Mouse (Mus musculus) liver, embryonic 14.5 days (tissue): ENCODE measurements at regions not wholly inside any gene's neighbourhood (a gene's known extent, or its start where the extent isn't known, plus 50 kb on each side); places are given as distances from the start of the nearest gene placed in this dataset.

Experiments
- ATAC-seq: fragments of 200-750 bp; cut with Nextera tagmentation; 2 replicates; pipeline ENCODE4 v1.8.0; 2017; ENCODE audit warnings: moderate number of reproducible peaks, mild to moderate bottlenecking, moderate library complexity; ENCODE audit not compliant: insufficient read depth
- DNase-seq, 3 experiments: peaks; one replicate each; pipeline ENCODE4 v3.0.0-alpha.2; 2012 to 2013; ENCODE audit warnings: low read depth in 3 of 3, low spot score in 3 of 3
- H3K27ac ChIP-seq: fragments of 300-500 bp; sonication (generic); 2 replicates; pipeline ENCODE4 v1.5.1; 2014; ENCODE audit warnings: moderate library complexity, mild to moderate bottlenecking, control low read depth, inconsistent platforms
- H3K27me3 ChIP-seq: fragments of 300-500 bp; sonication (generic); 2 replicates; pipeline ENCODE4 v1.6.1; 2014; ENCODE audit warnings: mild to moderate bottlenecking, low read length, moderate library complexity; ENCODE audit not compliant: control insufficient read depth, insufficient read depth
- H3K36me3 ChIP-seq: fragments of 300-500 bp; sonication (generic); replicated peaks from 2 replicates; pipeline ENCODE4 v1.6.1; 2014; ENCODE audit warnings: low read depth; ENCODE audit not compliant: control insufficient read depth, insufficient read depth
- H3K4me1 ChIP-seq, 2 experiments: fragments of 200-500 bp in 1 of 2; fragments of 300-500 bp in 1 of 2; sonication (generic) in 1 of 2; replicated peaks; 2 replicates each; pipeline ENCODE4 v1.6.1; 2012 to 2014; ENCODE audit warnings: antibody characterized with exemption in 1 of 2, inconsistent platforms in 1 of 2, low read length in 1 of 2; ENCODE audit not compliant: control insufficient read depth in 2 of 2, insufficient read depth in 2 of 2
- H3K4me2 ChIP-seq: fragments of 300-500 bp; sonication (generic); 2 replicates; pipeline ENCODE4 v1.6.1; 2014; ENCODE audit warnings: low read depth, mild to moderate bottlenecking, control low read depth, moderate library complexity
- H3K4me3 ChIP-seq, 2 experiments: fragments of 200-500 bp in 1 of 2; fragments of 300-500 bp in 1 of 2; sonication (generic) in 1 of 2; 2 replicates each; pipeline ENCODE4 v1.5.1; 2012 to 2014; ENCODE audit warnings: low read depth in 2 of 2, low read length in 2 of 2, mild to moderate bottlenecking in 2 of 2, control low read depth in 1 of 2, inconsistent platforms in 1 of 2, moderate library complexity in 1 of 2; ENCODE audit not compliant: insufficient read depth in 1 of 2
- H3K9ac ChIP-seq: fragments of 300-500 bp; sonication (generic); replicated peaks from 2 replicates; pipeline ENCODE4 v1.6.1; 2014; ENCODE audit warnings: mild to moderate bottlenecking, control low read depth, moderate library complexity
- H3K9me3 ChIP-seq: fragments of 300-500 bp; sonication (generic); 2 replicates; pipeline ENCODE4 v1.6.1; 2016; ENCODE audit warnings: low read length, mixed read lengths; ENCODE audit not compliant: control insufficient read depth
- CTCF ChIP-seq: IDR thresholded peaks from 2 replicates; pipeline ENCODE4 v1.5.1; 2016; ENCODE audit warnings: antibody characterized with exemption, low read depth, control low read depth
- EP300 ChIP-seq: IDR thresholded peaks from 2 replicates; pipeline ENCODE4 v1.6.1; 2016; ENCODE audit warnings: antibody characterized with exemption, low read depth
- WGBS: fragments of 180-500 bp; shearing (Covaris S2); extraction: QIAGEN DNeasy Blood & Tissue Kit; methylation state at CpG from one replicate; pipeline ENCODE4 v1.1.7; 2014; ENCODE audit not compliant: insufficient replicate concordance; 5-methylcytosine and 5-hydroxymethylcytosine counted together

- H3K9ac ChIP-seq, result no peak overlapping the region
- TF ChIP-seq CTCF (no peak), EP300 (no peak)
- WGBS, result 49% methylated on average over 2 of the region's 2 CpGs
- no peaks in the 10 kb centered on the region for H3K36me3 ChIP-seq
- no peaks in the 10 kb centered on the region for H3K4me1 ChIP-seq
- no peak overlapping the region for H3K4me3 ChIP-seq
- H3K27me3 ChIP-seq, result no peaks in the 10 kb centered on the region
- H3K27ac ChIP-seq, result no peak overlapping the region
- no peak overlapping the region for H3K4me2 ChIP-seq
- H3K9me3 ChIP-seq, result no peaks in the 10 kb centered on the region
- ATAC-seq, result no peak
- no peak for DNase-seq
Measured at GRCm38 (mm10) chr2:179260892-179261291, 181.3 kb upstream of the Cdh4 start.

GRCm38 (mm10) chr2:179263888-179264287 lies 178.3 kb upstream of the Cdh4 start:
- no peaks in the 10 kb centered on the region for H3K4me1 ChIP-seq
- no peak overlapping the region for H3K4me3 ChIP-seq
- H3K9me3 ChIP-seq, result no peaks in the 10 kb centered on the region
- no peaks in the 10 kb centered on the region for H3K36me3 ChIP-seq
- ATAC-seq (no peak), DNase-seq (no peak)
- H3K9ac ChIP-seq, result no peak overlapping the region
- no peaks in the 10 kb centered on the region for H3K27me3 ChIP-seq
- H3K27ac ChIP-seq, result no peak overlapping the region
- 49% methylated on average over 4 of the region's 4 CpGs for WGBS
- TF ChIP-seq EP300 (no peak), CTCF (no peak)
- H3K4me2 ChIP-seq, result no peak overlapping the region

GRCm38 (mm10) chr2:179265436-179265835 lies 176.8 kb upstream of the Cdh4 start:
- Histone ChIP-seq H3K9me3 (no peaks in the 10 kb centered on the region), H3K4me3 (no peak overlapping the region), H3K9ac (no peak overlapping the region), H3K27ac (no peak overlapping the region), H3K4me1 (no peaks in the 10 kb centered on the region), H3K27me3 (no peaks in the 10 kb centered on the region), H3K4me2 (no peak overlapping the region), H3K36me3 (no peaks in the 10 kb centered on the region)
- DNase-seq (no peak), ATAC-seq (no peak)
- 52% methylated on average over 5 of the region's 5 CpGs for WGBS
- no peak for TF ChIP-seq EP300
- TF ChIP-seq CTCF, result no peak

- H3K9ac ChIP-seq, result no peak overlapping the region
- H3K4me3 ChIP-seq, result no peak overlapping the region
- no peak overlapping the region for H3K27ac ChIP-seq
- no peak for TF ChIP-seq EP300
- ATAC-seq (no peak), DNase-seq (no peak)
- no peaks in the 10 kb centered on the region for H3K4me1 ChIP-seq
- no peaks in the 10 kb centered on the region for H3K36me3 ChIP-seq
- 68% methylated on average over 15 of the region's 15 CpGs for WGBS
- H3K9me3 ChIP-seq, result no peaks in the 10 kb centered on the region; the same call in 1 of the 2 replicates
- no peaks in the 10 kb centered on the region for H3K27me3 ChIP-seq
- H3K4me2 ChIP-seq, result no peak overlapping the region
Measured at GRCm38 (mm10) chr2:179277204-179277886, 164.9 kb upstream of the Cdh4 start.

DNA sequence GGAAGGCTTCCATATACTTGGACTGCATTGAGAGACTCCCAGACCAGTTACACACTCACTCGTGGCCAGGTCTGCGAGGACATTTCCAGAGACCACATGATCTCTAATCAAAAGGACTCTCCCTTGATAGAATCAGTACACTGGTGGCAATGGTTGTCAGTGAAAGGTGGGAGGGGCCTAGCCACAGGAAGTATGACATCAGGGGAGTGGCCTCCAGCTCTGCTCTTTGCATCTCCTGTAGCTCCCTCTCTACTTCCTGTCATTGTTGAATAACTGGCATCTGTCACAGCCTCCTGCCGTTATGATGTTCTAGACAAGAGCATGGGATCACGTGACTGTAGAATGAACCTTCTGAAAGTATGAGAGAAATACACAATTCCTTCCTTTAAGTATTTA lies 164.3 kb upstream of the Cdh4 start:
- Histone ChIP-seq H3K27me3 (no peaks in the 10 kb centered on the region), H3K9me3 (no peaks in the 10 kb centered on the region; the same call in 1 of the 2 replicates), H3K4me2 (no peak overlapping the region), H3K4me3 (no peak overlapping the region), H3K4me1 (no peaks in the 10 kb centered on the region), H3K36me3 (no peaks in the 10 kb centered on the region), H3K27ac (no peak overlapping the region), H3K9ac (no peak overlapping the region)
- ATAC-seq, result no peak
- WGBS, result 38% methylated on average over 4 of the region's 4 CpGs
- DNase-seq, result no peak
- TF ChIP-seq CTCF, result no peak
- no peak for TF ChIP-seq EP300
